Mouse (Mus musculus): ENCODE measurements around the gene Vmn1r123. TPM values are rescaled to one million over a fixed set of nuclear protein-coding genes. Genes with fewer than 3 reads are reported as not detected.
"Not testable (repeated sequence)": the region's sequence is repeated elsewhere in the genome, so short reads cannot be mapped to it uniquely, and the experiment has no call there.

The Vmn1r123 gene
- total RNA-seq (2021), result not detected

DNA sequence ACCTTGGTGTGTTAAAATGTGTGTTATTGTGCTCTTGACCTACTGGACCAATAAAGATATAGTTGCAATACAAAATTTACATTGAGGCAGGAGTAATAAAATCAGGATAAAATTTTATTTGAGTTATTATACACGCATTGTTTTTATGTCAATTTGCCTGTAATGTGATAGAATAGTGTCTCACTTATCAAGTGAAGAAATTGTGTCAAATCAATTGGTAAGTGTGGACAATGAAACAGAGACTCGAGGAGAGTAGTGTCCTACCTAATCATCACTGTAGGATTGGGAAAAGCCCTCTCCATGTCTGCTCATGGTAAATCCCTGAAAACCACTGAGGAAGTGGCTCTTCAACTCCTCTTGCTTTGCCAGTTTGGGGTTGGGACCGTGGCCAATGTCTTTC is at the start of gene Vmn1r123:
TSS of gene Vmn1r123 (plus strand) at position 301 of the 400 bp plus-strand sequence.
- intact Hi-C loops (cut with DNase I); DNase-seq (ENCODE audit: extremely low spot score in 1 of 2, low spot score in 2 of 2): not testable (repeated sequence)

DNA sequence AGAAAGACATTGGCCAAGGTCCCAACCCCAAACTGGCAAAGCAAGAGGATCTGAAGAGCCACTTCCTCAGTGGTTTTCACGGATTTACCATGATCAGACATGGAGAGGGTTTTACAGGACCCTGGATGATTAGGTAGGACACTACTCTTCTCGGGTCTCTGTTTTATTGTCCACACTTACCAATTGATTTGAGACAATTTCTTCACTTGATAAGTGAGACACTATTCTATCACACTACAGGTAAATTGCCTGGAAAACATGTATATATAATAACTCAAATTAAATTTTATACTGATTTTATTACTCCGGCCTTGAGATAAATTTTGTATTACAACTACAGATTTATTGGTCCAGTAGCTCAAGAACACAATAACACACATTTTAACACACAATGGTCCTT is 28.0 kb upstream of the Vmn1r123 start, which contains the start of gene Vmn1r122:
TSS of gene Vmn1r122 (minus strand) at position 101 of the 400 bp plus-strand sequence.
- DNase-seq (ENCODE audit: extremely low spot score in 1 of 2, low spot score in 2 of 2); intact Hi-C loops (cut with DNase I): not testable (repeated sequence)

DNA sequence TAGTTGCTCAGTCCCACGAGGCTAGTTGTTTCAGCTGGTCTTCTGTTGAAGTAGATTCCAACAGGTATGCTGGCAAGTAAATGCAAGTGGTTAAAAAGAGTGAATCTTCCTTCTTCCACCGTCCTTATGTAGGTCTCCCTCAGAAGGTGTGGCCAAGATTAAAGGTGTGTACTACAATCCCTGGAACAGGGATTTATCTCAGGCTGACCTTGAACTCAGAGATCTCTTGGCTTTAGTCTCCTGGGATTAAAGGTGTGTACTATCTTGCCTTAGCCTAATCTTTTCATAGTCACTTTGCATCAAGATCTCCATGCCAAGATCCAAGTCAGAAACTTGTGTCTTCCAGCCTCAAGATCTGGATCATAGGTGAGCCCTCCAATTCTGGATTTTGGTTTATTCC is 28.3 kb downstream of the Vmn1r123 start, which contains the start of gene Gm5157:
TSS of gene Gm5157 (minus strand) at position 101 of the 400 bp plus-strand sequence.
- DNase-seq (ENCODE audit: extremely low spot score in 1 of 2, low spot score in 2 of 2); intact Hi-C loops (cut with DNase I): not testable (repeated sequence)

Other genes starting within 250 kb of the Vmn1r123 start
- not detected for gene Vmn1r118, start 249.8 kb upstream of the Vmn1r123 start, total RNA-seq (2021)
- gene Vmn1r119, start 149.7 kb upstream of the Vmn1r123 start, total RNA-seq (2021), result not detected
- gene Vmn1r120, start 108.4 kb upstream of the Vmn1r123 start, total RNA-seq (2021), result not detected
- not detected for gene Vmn1r121, start 63.7 kb upstream of the Vmn1r123 start, total RNA-seq (2021)
- not detected for gene Vmn1r122, start 28.1 kb upstream of the Vmn1r123 start, total RNA-seq (2021)
- not detected for gene Gm5157, start 28.2 kb downstream of the Vmn1r123 start, total RNA-seq (2021)
- not detected for gene Vmn1r124, start 98.4 kb downstream of the Vmn1r123 start, total RNA-seq (2021)
- gene Vmn1r125, start 110.0 kb downstream of the Vmn1r123 start, total RNA-seq (2021), result not detected
- gene Vmn1r126, start 139.3 kb downstream of the Vmn1r123 start, total RNA-seq (2021), result not detected
- gene Vmn1r127, start 157.7 kb downstream of the Vmn1r123 start, total RNA-seq (2021), result not detected
- gene Vmn1r128, start 187.2 kb downstream of the Vmn1r123 start, total RNA-seq (2021), result not detected
- not detected for gene Vmn1r129, start 199.1 kb downstream of the Vmn1r123 start, total RNA-seq (2021)